Mouse (Mus musculus) C2C12 (cell line): Measurements from ENCODE around the gene Ldhc. TPM values are rescaled to one million over a fixed set of nuclear protein-coding genes. Genes with fewer than 3 reads are reported as not detected.
"Not testable (repeated sequence)": the region's sequence is repeated elsewhere in the genome, so short reads cannot be mapped to it uniquely, and the experiment has no call there.

Source experiments
- H3K27me3 ChIP-seq: one replicate; pipeline ENCODE4 v1.6.1; 2011; ENCODE audit not compliant: control insufficient read depth, insufficient read depth, insufficient read length
- H3K36me3 ChIP-seq: one replicate; pipeline ENCODE4 v1.6.1; 2011; ENCODE audit not compliant: control insufficient read depth, insufficient read depth
- H3K4me3 ChIP-seq: one replicate; pipeline ENCODE4 v1.5.1; 2011; ENCODE audit warnings: mild to moderate bottlenecking, control low read depth; ENCODE audit not compliant: poor library complexity, insufficient read depth, severe bottlenecking
- H3K79me2 ChIP-seq: one replicate; pipeline ENCODE4 v1.6.1; 2011; ENCODE audit not compliant: control insufficient read depth, insufficient read depth
- H3K79me3 ChIP-seq: one replicate; pipeline ENCODE4 v1.6.1; 2011; ENCODE audit warnings: low read depth, control low read depth
- H3ac ChIP-seq: one replicate; pipeline ENCODE3; 2011; ENCODE audit warnings: low read depth; ENCODE audit not compliant: control insufficient read depth, insufficient read length
- CEBPB ChIP-seq: IDR thresholded peaks from one replicate; pipeline ENCODE4 v1.6.1; 2011; ENCODE audit warnings: low read depth, mild to moderate bottlenecking, control low read depth, moderate library complexity
- CTCF ChIP-seq: IDR thresholded peaks from one replicate; pipeline ENCODE4 v1.5.1; 2011; ENCODE audit not compliant: control insufficient read depth, insufficient read depth, insufficient read length
- FOSL1 ChIP-seq: IDR thresholded peaks from one replicate; pipeline ENCODE4 v1.8.0; 2011; ENCODE audit warnings: mild to moderate bottlenecking, low read length; ENCODE audit not compliant: poor library complexity, insufficient read depth, severe bottlenecking
- MAX ChIP-seq: IDR thresholded peaks from one replicate; pipeline ENCODE4 v1.6.1; 2011; ENCODE audit warnings: mild to moderate bottlenecking, control low read depth
- MYOD1 ChIP-seq: IDR thresholded peaks from one replicate; pipeline ENCODE4 v1.6.1; 2011; ENCODE audit warnings: low read depth; ENCODE audit not compliant: control insufficient read depth, insufficient read length
- MYOG ChIP-seq: IDR thresholded peaks from one replicate; pipeline ENCODE4 v1.6.1; 2011; ENCODE audit not compliant: control insufficient read depth, insufficient read length; ENCODE audit errors: extremely low read depth
- USF1 ChIP-seq: IDR thresholded peaks from one replicate; pipeline ENCODE4 v1.6.1; 2011; ENCODE audit warnings: low read depth, mild to moderate bottlenecking, control low read depth, moderate library complexity
- polyA plus RNA-seq: library from polyadenylated mRNA; unstranded; fragments of >200 nt; fragmentation: generic; extraction: Trizol; gene quantifications from one replicate; pipeline ENCODE4 v1.2.1, GENCODE M21; 2012; ENCODE audit warnings: missing spikeins

Ldhc gene
- polyA plus RNA-seq, 1 experiment: not detected

- TF ChIP-seq MAX (no peak), CTCF (no peak), CEBPB (no peak)
- H3K27me3 ChIP-seq: no peaks in the 10 kb centered on the region
- H3ac ChIP-seq: no peak overlapping the region
- no peaks in the 10 kb centered on the region for H3K79me3 ChIP-seq
- H3K79me2 ChIP-seq: no peaks in the 10 kb centered on the region
- H3K36me3 ChIP-seq: no peaks in the 10 kb centered on the region
- no peak overlapping the region for H3K4me3 ChIP-seq
Observed at GRCm38 (mm10) chr7:46830799-46831590, 30.0 kb upstream of the Ldhc start.

DNA sequence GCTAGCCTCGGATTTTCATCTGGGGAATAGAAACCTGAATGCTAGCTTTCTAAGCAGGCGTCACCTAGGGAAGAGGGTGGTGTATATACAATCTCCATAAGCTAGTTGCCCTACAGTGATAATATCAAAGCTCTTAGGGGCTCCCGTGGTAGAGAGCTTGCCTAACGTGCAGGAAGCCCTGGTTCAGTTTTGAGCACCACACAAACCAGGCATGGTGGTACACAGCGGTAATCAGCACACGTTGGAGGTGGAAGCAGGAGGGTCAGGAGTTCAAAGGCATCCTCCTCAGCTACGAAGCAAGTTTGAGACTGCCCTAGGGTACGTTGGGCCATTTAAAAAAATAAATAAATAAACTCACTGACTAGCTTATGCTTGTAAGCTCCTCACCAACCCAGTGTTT is 29.3 kb upstream of the Ldhc start:
- TF ChIP-seq MYOG: no peak
- no peak for TF ChIP-seq FOSL1
- no peak for TF ChIP-seq CTCF
- TF ChIP-seq MAX: no peak
- no peak for TF ChIP-seq USF1
- TF ChIP-seq MYOD1: no peak
- TF ChIP-seq CEBPB: no peak
- Histone ChIP-seq H3K4me3 (no peak overlapping the region), H3K79me3 (no peaks in the 10 kb centered on the region), H3K27me3 (no peaks in the 10 kb centered on the region), H3K36me3 (no peaks in the 10 kb centered on the region), H3K79me2 (no peaks in the 10 kb centered on the region), H3ac (no peak overlapping the region)

GRCm38 (mm10) chr7:46832112-46832810 is 28.7 kb upstream of the Ldhc start:
- H3K36me3 ChIP-seq, H3K4me3 ChIP-seq, H3ac ChIP-seq, H3K79me2 ChIP-seq, H3K79me3 ChIP-seq, H3K27me3 ChIP-seq: not testable (repeated sequence)

GRCm38 (mm10) chr7:46833266-46833665 is 27.7 kb upstream of the Ldhc start:
- Histone ChIP-seq H3K27me3 (no peaks in the 10 kb centered on the region), H3K79me2 (no peaks in the 10 kb centered on the region), H3K36me3 (no peaks in the 10 kb centered on the region), H3K79me3 (no peaks in the 10 kb centered on the region), H3K4me3 (no peak overlapping the region), H3ac (no peak overlapping the region)
- peak; percentile 11 for TF ChIP-seq MYOD1
- TF ChIP-seq MAX: no peak

DNA sequence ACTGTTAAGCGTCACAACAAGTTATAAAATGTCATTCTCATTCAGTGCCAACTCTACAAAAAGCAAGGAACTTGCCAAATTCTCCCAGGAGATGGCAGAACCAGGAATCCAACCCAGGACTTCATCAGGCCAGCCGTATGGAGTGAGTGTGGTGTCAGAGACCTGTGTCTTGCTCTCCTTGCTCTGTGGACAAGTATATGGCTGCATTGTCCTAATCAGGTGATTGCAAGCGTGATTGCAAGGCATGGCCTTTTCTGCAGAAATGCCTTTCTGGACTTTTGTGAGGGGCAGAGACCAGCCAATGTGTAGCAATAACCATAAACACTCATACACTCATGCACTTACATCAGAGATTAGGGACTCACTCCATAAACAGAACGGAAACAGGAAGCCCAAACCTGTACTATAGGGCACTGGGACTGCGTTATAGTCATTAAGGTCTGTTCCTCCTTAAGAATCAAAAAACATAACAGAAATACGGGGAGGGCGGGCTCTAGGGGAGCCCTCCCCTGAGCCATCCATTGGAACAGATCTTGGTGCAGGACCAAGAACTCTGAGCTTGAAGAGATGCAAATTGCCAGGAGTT is 27.2 kb upstream of the Ldhc start:
- Histone ChIP-seq H3K79me3 (no peaks in the 10 kb centered on the region), H3K36me3 (no peaks in the 10 kb centered on the region), H3K4me3 (no peak overlapping the region), H3ac (no peak overlapping the region), H3K79me2 (no peaks in the 10 kb centered on the region), H3K27me3 (no peaks in the 10 kb centered on the region)
- TF ChIP-seq MAX: no peak
- no peak for TF ChIP-seq MYOD1
- no peak for TF ChIP-seq USF1
- TF ChIP-seq CTCF: no peak
- TF ChIP-seq FOSL1: no peak
- no peak for TF ChIP-seq MYOG
- TF ChIP-seq CEBPB: no peak

DNA sequence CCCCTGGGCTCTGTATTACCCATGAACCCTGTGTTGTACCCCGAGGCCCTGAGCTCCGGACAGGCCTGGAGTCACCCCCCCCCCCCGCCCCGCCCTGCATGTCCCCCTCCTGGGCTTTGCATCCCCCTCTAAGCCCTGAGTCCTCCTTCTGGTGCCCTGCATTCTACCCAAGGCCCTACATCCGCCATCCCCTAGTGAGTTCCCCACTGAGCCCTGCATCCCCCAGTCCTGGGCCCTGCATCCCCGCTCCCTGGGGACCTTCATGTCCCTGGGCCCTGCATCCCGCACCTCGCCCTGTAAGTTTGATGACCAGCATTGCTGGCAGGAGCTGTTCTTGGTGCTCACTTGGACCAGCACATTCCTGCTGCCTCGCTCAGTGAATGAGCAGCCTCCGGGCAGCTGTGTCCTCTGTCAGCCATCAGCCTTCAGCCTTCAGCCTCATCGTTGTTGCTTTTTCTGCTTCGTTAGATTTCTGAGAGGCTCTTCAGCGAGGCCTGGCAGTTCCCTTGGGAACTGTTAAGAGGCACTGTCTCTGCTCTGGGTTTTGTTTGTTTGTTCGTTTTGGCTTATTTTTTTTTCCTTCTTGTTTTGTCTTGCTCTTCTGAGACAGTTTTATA is 25.9 kb upstream of the Ldhc start:
- Histone ChIP-seq H3K27me3 (no peaks in the 10 kb centered on the region), H3K36me3 (no peaks in the 10 kb centered on the region), H3ac (no peak overlapping the region), H3K4me3 (no peak overlapping the region), H3K79me3 (no peaks in the 10 kb centered on the region), H3K79me2 (no peaks in the 10 kb centered on the region)
- TF ChIP-seq USF1: no peak
- TF ChIP-seq MAX: no peak
- TF ChIP-seq MYOG: no peak
- no peak for TF ChIP-seq CTCF
- no peak for TF ChIP-seq FOSL1
- TF ChIP-seq MYOD1: no peak
- no peak for TF ChIP-seq CEBPB
